Mouse (Mus musculus) brain, embryonic 14.5 days (tissue): ENCODE results near the gene Tenm4.

Experiments used
- CTCF ChIP-seq: fragments of 200-500 bp; IDR thresholded peaks from 2 replicates; pipeline ENCODE4 v1.5.1; 2012; ENCODE audit warnings: inconsistent platforms, mild to moderate bottlenecking, moderate library complexity, borderline replicate concordance; ENCODE audit not compliant: insufficient read depth, insufficient read length; ENCODE audit errors: extremely low read depth
- POLR2A ChIP-seq: fragments of 200-500 bp; IDR thresholded peaks from 2 replicates; pipeline ENCODE4 v1.6.1; 2012; ENCODE audit warnings: mild to moderate bottlenecking, inconsistent platforms, borderline replicate concordance; ENCODE audit not compliant: poor library complexity, insufficient read depth, insufficient read length, severe bottlenecking; ENCODE audit errors: extremely low read depth

- TF ChIP-seq POLR2A, result no peak
- no peak for TF ChIP-seq CTCF
Observed at GRCm38 (mm10) chr7:96959168-96959567, 788.1 kb downstream of the Tenm4 start.
